Mouse (Mus musculus) myocyte (in vitro differentiated cells): ENCODE data around the gene 5330417H12Rik.

Experiments used
- CEBPB ChIP-seq: IDR thresholded peaks from 2 replicates; pipeline ENCODE4 v1.6.1; 2011; ENCODE audit warnings: mild to moderate bottlenecking, moderate library complexity; ENCODE audit not compliant: poor library complexity, insufficient read depth, severe bottlenecking
- E2F4 ChIP-seq: IDR thresholded peaks from one replicate; pipeline ENCODE4 v1.6.1; 2011; ENCODE audit warnings: mild to moderate bottlenecking, control low read depth, moderate library complexity; ENCODE audit not compliant: insufficient read depth
- MAX ChIP-seq: IDR thresholded peaks from one replicate; pipeline ENCODE4 v1.6.1; 2011; ENCODE audit warnings: low read depth, mild to moderate bottlenecking, control low read depth
- MYOD1 ChIP-seq, 3 experiments: IDR thresholded peaks; one replicate each; pipeline ENCODE4 v1.6.1; 2011; ENCODE audit warnings: control low read depth in 2 of 3, low read depth in 2 of 3, mild to moderate bottlenecking in 2 of 3, moderate library complexity in 1 of 3; ENCODE audit not compliant: insufficient read length in 2 of 3, control insufficient read depth in 1 of 3
- MYOG ChIP-seq, 3 experiments: IDR thresholded peaks; one replicate each; pipeline ENCODE4 v1.6.1; 2011; ENCODE audit warnings: control low read depth in 2 of 3, low read depth in 2 of 3, mild to moderate bottlenecking in 2 of 3; ENCODE audit not compliant: insufficient read length in 2 of 3, control insufficient read depth in 1 of 3, insufficient read depth in 1 of 3
- POLR2A ChIP-seq: IDR thresholded peaks from one replicate; pipeline ENCODE4 v1.6.1; 2011; ENCODE audit warnings: low read depth, mild to moderate bottlenecking, control low read depth, moderate library complexity; ENCODE audit not compliant: insufficient read length
- POLR2AphosphoS2 ChIP-seq: IDR thresholded peaks from one replicate; pipeline ENCODE4 v1.6.1; 2011; ENCODE audit warnings: low read depth, control low read depth; ENCODE audit not compliant: insufficient read length
- REST ChIP-seq: IDR thresholded peaks from one replicate; pipeline ENCODE4 v1.6.1; 2011; ENCODE audit warnings: mild to moderate bottlenecking, control low read depth, moderate library complexity; ENCODE audit not compliant: insufficient read depth, insufficient read length
- TCF12 ChIP-seq: IDR thresholded peaks from one replicate; pipeline ENCODE4 v1.6.1; 2011; ENCODE audit warnings: mild to moderate bottlenecking, control low read depth; ENCODE audit not compliant: poor library complexity, insufficient read depth, severe bottlenecking
- TCF3 ChIP-seq: IDR thresholded peaks from one replicate; pipeline ENCODE4 v1.6.1; 2011; ENCODE audit warnings: low read depth, control low read depth; ENCODE audit not compliant: insufficient read length
- USF1 ChIP-seq: IDR thresholded peaks from one replicate; pipeline ENCODE4 v1.6.1; 2011; ENCODE audit warnings: low read depth, mild to moderate bottlenecking, control low read depth, moderate library complexity

DNA sequence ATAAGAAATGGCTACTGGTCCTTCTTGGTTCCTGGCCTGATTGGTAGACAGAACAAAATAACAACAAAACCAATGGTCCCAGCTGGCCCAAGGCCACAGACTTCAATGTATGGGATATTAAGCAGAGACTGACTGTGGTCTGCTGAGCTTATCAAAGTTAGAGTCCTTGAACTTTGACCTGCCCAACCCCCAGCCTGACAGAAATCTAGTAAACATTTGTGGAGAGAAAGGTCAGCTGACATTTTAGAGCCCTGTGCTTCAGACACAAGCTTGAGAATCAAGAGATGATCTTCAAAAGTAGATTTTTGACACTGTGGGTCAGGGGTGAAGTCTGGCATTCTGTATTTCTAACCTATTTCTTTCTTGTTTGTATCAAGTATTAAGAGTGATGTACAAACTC lies 28.2 kb downstream of the 5330417H12Rik start:
- TF ChIP-seq MAX (no peak), POLR2A (no peak), MYOD1 (IDR thresholded peaks at IDR 0.05; ENCODE audit: control insufficient read depth in 1 of 3, insufficient read length in 2 of 3, low read depth in 2 of 3) (no peak), TCF12 (no peak), E2F4 (no peak), MYOG (IDR thresholded peaks at IDR 0.05; ENCODE audit: control insufficient read depth in 1 of 3, insufficient read depth in 1 of 3, insufficient read length in 2 of 3, low read depth in 2 of 3) (no peak), POLR2AphosphoS2 (no peak), TCF3 (no peak), CEBPB (no peak), REST (no peak), USF1 (no peak)
